Mouse (Mus musculus) limb, embryonic 14.5 days (tissue): ENCODE measurements around the gene Edil3. TPM values are rescaled to one million over a fixed set of nuclear protein-coding genes. Genes with fewer than 3 reads are reported as not detected.

ENCODE experiments used
- ATAC-seq: fragments of 200-750 bp; cut with Nextera tagmentation; 2 replicates; pipeline ENCODE4 v1.8.0; 2017; ENCODE audit warnings: low read depth, moderate number of reproducible peaks, moderate TSS enrichment; ENCODE audit not compliant: low FRiP score
- DNase-seq: peaks from one replicate; pipeline ENCODE4 v3.0.0-alpha.2; 2015; ENCODE audit warnings: low spot score
- H3K27ac ChIP-seq: fragments of 300-500 bp; sonication (generic); replicated peaks from 2 replicates; pipeline ENCODE4 v1.5.1; 2014; ENCODE audit warnings: low read depth, mild to moderate bottlenecking, low read length, moderate library complexity, mixed read lengths
- H3K27me3 ChIP-seq: fragments of 300-500 bp; sonication (generic); 2 replicates; pipeline ENCODE4 v1.6.1; 2014; ENCODE audit warnings: low read length, mixed read lengths; ENCODE audit not compliant: control insufficient read depth, insufficient read depth
- H3K36me3 ChIP-seq: fragments of 300-500 bp; sonication (generic); 2 replicates; pipeline ENCODE4 v1.6.1; 2014; ENCODE audit warnings: mild to moderate bottlenecking, low read length, moderate library complexity, mixed read lengths; ENCODE audit not compliant: control insufficient read depth, insufficient read depth
- H3K4me1 ChIP-seq: fragments of 300-500 bp; sonication (generic); 2 replicates; pipeline ENCODE4 v1.6.1; 2014; ENCODE audit warnings: antibody characterized with exemption, low read length, mixed read lengths; ENCODE audit not compliant: control insufficient read depth, insufficient read depth
- H3K4me2 ChIP-seq: fragments of 300-500 bp; sonication (generic); replicated peaks from 2 replicates; pipeline ENCODE4 v1.6.1; 2014; ENCODE audit warnings: low read depth, mild to moderate bottlenecking, low read length, moderate library complexity; ENCODE audit not compliant: severe bottlenecking
- H3K4me3 ChIP-seq: fragments of 300-500 bp; sonication (generic); replicated peaks from 2 replicates; pipeline ENCODE4 v1.5.1; 2014; ENCODE audit warnings: low read length
- H3K9ac ChIP-seq: fragments of 300-500 bp; sonication (generic); 2 replicates; pipeline ENCODE4 v1.6.1; 2014; ENCODE audit warnings: mild to moderate bottlenecking, low read depth, low read length, moderate library complexity; ENCODE audit not compliant: severe bottlenecking
- H3K9me3 ChIP-seq: fragments of 300-500 bp; sonication (generic); 2 replicates; pipeline ENCODE4 v1.6.1; 2016; ENCODE audit warnings: low read length; ENCODE audit not compliant: control insufficient read depth
- POLR2A ChIP-seq: fragments of 200-500 bp; IDR thresholded peaks from 2 replicates; pipeline ENCODE4 v1.8.0; 2012; ENCODE audit warnings: inconsistent platforms, mild to moderate bottlenecking, moderate library complexity, borderline replicate concordance; ENCODE audit not compliant: insufficient read depth, insufficient read length; ENCODE audit errors: extremely low read depth
- WGBS: fragments of 180-500 bp; shearing (Covaris S2); extraction: QIAGEN DNeasy Blood & Tissue Kit; methylation state at CpG from one replicate; pipeline ENCODE4 v1.1.7; 2014; 5-methylcytosine and 5-hydroxymethylcytosine counted together
- polyA plus RNA-seq, 2 experiments: library from polyadenylated mRNA; depleted of rRNA in 1 of 2; stranded (reverse) in 1 of 2; unstranded in 1 of 2; fragments of >200 nt; fragmentation: Nextera tagmentation in 1 of 2; extraction: Ambion mirVana in 1 of 2; gene quantifications; 2 replicates each; pipeline versions ENCODE4 v1.2.1 to v1.2.3; 2012 to 2014

Gene Edil3
- polyA plus RNA-seq, 2 experiments: 7.8 to 11.2 TPM

DNA sequence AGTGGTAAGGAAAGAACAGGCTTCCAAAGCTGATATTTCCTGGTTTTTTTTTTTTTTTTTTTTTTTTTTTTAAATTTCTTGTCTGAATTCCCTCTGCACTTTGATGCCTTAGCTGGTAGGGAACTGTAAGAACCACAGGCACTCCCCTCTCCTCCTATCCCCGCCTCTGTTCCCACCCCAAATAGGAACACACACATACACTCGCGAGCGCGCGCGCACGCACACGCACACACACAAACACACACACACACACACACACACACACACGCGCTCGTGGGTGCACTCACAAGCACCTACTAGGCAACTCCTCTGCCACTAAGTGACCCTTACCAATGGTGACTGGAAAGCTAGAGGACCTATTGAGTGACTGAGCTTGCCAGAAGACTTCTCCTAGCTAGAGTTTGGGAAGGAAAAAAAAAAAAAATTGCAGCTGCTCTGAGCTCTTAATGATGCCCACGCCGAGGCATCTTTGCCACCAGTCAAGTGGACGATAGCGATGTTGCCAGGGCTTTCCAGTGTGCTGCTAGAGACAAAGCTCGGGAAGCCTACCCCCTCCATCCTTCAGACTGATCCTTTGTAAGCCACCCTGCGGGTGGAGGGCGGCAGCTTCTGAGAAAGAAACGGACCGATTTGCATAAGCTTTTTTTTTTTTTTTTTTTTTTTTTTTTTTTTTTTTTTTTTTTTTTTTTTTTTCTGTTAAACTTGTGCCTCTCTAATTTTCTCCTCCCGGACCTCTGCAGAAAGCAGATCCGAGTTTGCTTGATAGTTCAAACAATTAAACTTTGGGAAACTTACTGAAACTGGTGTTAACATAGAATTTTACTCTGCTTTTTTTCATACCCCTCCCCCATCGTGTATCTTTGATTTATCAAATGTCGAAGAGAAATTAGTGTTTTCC is 2.5 kb downstream of the Edil3 start:
- H3K9ac ChIP-seq: peak overlapping the region; percentile 52
- TF ChIP-seq POLR2A: no peak
- no peaks in the 10 kb centered on the region for H3K9me3 ChIP-seq
- ATAC-seq: peak; percentile 35; the same call in 1 of the 2 replicates
- H3K4me1 ChIP-seq: 0 out of 2 replicates have a peak, but pooled peaks cover 2% of the 10 kb centered on the region
- WGBS: 1% methylated on average over 25 of the region's 25 CpGs
- no peaks in the 10 kb centered on the region for H3K36me3 ChIP-seq
- peak overlapping the region; percentile 98 for H3K4me2 ChIP-seq
- H3K27ac ChIP-seq: no peak overlapping the region
- peak overlapping the region; percentile 68 for H3K4me3 ChIP-seq
- peaks cover 4% of the 10 kb centered on the region; the same call in 1 of the 2 replicates for H3K27me3 ChIP-seq
- DNase-seq: peak; percentile 54

GRCm38 (mm10) chr13:88824441-88824840 is 3.2 kb downstream of the Edil3 start:
- peak overlapping the region; percentile 68 for H3K4me3 ChIP-seq
- ATAC-seq (no peak), DNase-seq (no peak)
- peak overlapping the region; percentile 98 for H3K4me2 ChIP-seq
- H3K9me3 ChIP-seq: no peaks in the 10 kb centered on the region
- H3K9ac ChIP-seq: no peak overlapping the region
- TF ChIP-seq POLR2A: no peak
- H3K27me3 ChIP-seq: peaks cover 4% of the 10 kb centered on the region; the same call in 1 of the 2 replicates
- WGBS: 21% methylated on average over 4 of the region's 4 CpGs
- no peaks in the 10 kb centered on the region for H3K36me3 ChIP-seq
- H3K27ac ChIP-seq: no peak overlapping the region
- 0 out of 2 replicates have a peak, but pooled peaks cover 2% of the 10 kb centered on the region for H3K4me1 ChIP-seq

DNA sequence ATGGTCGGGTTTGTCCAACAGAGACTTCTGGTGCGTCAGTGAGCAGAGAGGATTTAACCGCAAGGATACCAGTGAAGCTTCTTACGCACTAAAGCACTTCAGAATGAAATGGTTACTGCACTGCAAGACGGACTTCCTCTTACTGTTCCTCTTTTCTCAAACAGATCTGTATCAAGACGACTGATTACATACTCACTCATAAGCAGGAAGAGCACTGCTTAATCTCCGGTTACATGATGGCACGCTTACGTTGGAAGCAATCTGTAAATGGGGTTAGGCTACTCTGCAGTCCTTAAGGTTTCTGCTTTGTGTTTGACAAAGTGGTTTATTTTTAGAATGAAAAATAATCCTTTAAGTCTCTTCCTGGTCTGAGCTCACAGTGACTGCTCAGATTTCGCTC is 7.1 kb downstream of the Edil3 start:
- H3K27ac ChIP-seq: no peak overlapping the region
- WGBS: 63% methylated on average over 10 of the region's 10 CpGs
- H3K27me3 ChIP-seq: no peaks in the 10 kb centered on the region
- H3K9me3 ChIP-seq: no peaks in the 10 kb centered on the region
- H3K4me2 ChIP-seq: no peak overlapping the region
- no peaks in the 10 kb centered on the region for H3K4me1 ChIP-seq
- no peak overlapping the region for H3K9ac ChIP-seq
- ATAC-seq (no peak), DNase-seq (no peak)
- no peak overlapping the region for H3K4me3 ChIP-seq
- TF ChIP-seq POLR2A: no peak
- H3K36me3 ChIP-seq: no peaks in the 10 kb centered on the region

DNA sequence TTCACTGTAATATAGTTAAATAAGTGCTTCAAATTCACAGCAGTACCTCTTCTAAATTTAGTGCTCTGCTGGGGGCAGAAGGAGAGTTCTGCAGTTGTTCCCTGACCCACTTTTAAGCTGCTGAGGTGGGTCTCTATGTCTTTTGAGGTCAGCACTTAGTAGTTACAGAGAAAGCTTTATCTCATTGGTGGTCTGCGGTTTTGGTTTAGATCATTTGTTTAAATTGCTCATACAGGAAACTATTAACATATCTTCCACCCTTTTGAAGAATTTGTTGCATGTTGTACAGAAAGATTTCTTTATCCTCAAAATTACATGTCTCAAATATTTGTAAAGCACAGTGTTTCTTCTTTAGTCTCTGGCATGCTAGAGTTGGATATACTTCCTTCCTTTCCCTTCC is 12.5 kb downstream of the Edil3 start:
- TF ChIP-seq POLR2A: no peak
- H3K4me3 ChIP-seq: no peak overlapping the region
- ATAC-seq (no peak), DNase-seq (no peak)
- no peaks in the 10 kb centered on the region for H3K9me3 ChIP-seq
- no peaks in the 10 kb centered on the region for H3K27me3 ChIP-seq
- H3K9ac ChIP-seq: no peak overlapping the region
- H3K4me1 ChIP-seq: no peaks in the 10 kb centered on the region
- no peak overlapping the region for H3K27ac ChIP-seq
- WGBS: 79% methylated on average over 1 of the region's 1 CpGs
- no peak overlapping the region for H3K4me2 ChIP-seq
- no peaks in the 10 kb centered on the region for H3K36me3 ChIP-seq

GRCm38 (mm10) chr13:88849739-88850138 is 28.5 kb downstream of the Edil3 start:
- H3K27ac ChIP-seq: no peak overlapping the region
- H3K4me3 ChIP-seq: no peak overlapping the region
- ATAC-seq (no peak), DNase-seq (no peak)
- H3K4me1 ChIP-seq: no peaks in the 10 kb centered on the region
- H3K9me3 ChIP-seq: no peaks in the 10 kb centered on the region
- TF ChIP-seq POLR2A: no peak
- H3K36me3 ChIP-seq: no peaks in the 10 kb centered on the region
- H3K9ac ChIP-seq: no peak overlapping the region
- H3K27me3 ChIP-seq: no peaks in the 10 kb centered on the region
- 77% methylated on average over 4 of the region's 4 CpGs for WGBS
- no peak overlapping the region for H3K4me2 ChIP-seq

- TF ChIP-seq POLR2A: no peak
- no peaks in the 10 kb centered on the region for H3K36me3 ChIP-seq
- H3K9ac ChIP-seq: no peak overlapping the region
- no peak overlapping the region for H3K27ac ChIP-seq
- H3K4me1 ChIP-seq: no peaks in the 10 kb centered on the region
- no peaks in the 10 kb centered on the region for H3K9me3 ChIP-seq
- H3K4me3 ChIP-seq: no peak overlapping the region
- peak; percentile 6 for DNase-seq
- 83% methylated on average over 2 of the region's 2 CpGs for WGBS
- no peak for ATAC-seq
- H3K4me2 ChIP-seq: no peak overlapping the region
- H3K27me3 ChIP-seq: no peaks in the 10 kb centered on the region
Observed at GRCm38 (mm10) chr13:88879960-88880359, 58.7 kb downstream of the Edil3 start.
